Mouse (Mus musculus): ENCODE data around the gene Fam20b. TPM values are rescaled to one million over a fixed set of nuclear protein-coding genes. Genes with fewer than 3 reads are reported as not detected.

Gene Fam20b
- total RNA-seq, 2 experiments from 2014 or later = 49.1 to 57.9 TPM

- DNase-seq (ENCODE audit: low spot score in 2 of 2) = no peak
Observed at GRCm38 (mm10) chr1:156642813-156643212, 76.1 kb downstream of the Fam20b start.

- no peak for DNase-seq (ENCODE audit: low spot score in 2 of 2)
Observed at GRCm38 (mm10) chr1:156641808-156642207, 77.1 kb downstream of the Fam20b start.

DNA sequence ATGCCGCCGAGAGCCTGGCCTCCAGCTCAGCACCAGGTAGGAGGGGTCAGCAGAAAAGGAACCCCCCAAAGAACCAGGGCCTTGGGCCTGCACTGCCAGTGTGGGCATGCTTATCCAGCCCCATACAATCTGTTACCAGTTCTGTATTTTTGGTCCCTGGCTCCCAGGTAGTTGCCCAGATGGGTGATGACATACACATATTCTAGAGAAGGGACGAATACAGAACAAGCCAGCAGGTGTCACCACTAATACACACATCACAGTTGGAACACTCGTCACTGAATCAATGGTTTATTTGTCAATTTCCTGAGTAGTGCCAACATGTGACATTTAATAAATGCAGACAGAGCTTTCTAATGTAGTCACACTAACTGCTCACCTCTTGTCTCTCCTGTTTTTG is 78.3 kb downstream of the Fam20b start:
- no peak for DNase-seq (ENCODE audit: low spot score in 2 of 2)

DNA sequence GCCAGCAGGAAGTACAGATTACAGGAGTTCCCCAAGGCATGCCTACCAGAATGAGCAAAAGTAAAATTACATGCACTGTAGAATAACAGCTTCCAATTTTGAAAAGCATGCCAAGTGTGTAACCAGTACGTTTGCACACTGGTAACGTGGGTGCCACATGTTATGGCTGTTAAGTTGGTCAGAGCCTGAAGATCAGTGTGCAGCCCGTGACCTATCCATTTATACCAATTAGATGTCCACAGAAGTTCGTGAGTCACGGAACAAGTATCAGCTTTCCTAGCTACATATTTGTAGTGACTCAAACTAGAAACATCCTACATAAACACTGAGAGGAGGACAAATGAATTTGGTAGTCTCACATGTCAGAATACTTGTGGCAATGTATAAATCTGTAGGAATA is 79.4 kb downstream of the Fam20b start:
- DNase-seq (ENCODE audit: low spot score in 2 of 2) = no peak

DNA sequence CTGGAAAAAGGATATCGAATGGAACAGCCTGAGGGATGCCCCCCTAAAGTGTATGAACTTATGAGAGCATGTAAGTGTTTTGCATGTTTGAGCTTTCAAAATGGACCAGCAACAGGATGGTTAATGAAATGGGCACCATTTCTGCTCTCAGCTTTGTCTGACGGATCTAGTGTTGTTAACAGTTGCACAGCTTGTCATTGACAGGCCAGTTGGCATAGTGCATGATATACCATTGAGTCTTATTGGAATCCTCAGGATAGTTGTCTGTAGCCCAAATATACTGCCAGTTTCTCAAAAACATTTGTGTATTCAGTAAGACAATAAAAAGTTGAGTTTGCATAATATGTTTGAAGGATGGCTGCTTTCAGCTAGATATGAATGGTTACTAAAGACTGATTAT is 83.7 kb downstream of the Fam20b start:
- DNase-seq (ENCODE audit: low spot score in 2 of 2) = no peak

GRCm38 (mm10) chr1:156633095-156633494 is 85.8 kb downstream of the Fam20b start:
- no peak for DNase-seq (ENCODE audit: low spot score in 2 of 2)

DNA sequence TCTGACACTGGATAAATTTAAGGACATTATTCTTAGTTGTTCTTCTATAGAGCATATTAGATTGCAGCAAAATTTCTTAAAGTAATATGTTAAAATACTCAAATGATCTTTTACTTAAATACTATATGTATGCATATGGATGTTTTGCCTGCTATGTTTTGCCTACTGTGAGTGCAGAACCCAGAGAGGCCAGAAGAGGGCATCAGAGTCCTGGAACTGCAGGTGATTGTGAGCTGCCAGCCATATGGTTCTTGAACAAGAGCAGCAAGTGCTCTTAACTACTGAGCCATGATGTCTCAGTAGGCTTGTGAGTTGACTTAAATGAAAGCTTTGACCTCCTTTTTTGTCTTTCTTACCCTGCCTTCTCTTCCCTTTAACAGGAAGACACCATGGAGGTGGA is 87.9 kb downstream of the Fam20b start:
- no peak for DNase-seq (ENCODE audit: low spot score in 2 of 2)

DNA sequence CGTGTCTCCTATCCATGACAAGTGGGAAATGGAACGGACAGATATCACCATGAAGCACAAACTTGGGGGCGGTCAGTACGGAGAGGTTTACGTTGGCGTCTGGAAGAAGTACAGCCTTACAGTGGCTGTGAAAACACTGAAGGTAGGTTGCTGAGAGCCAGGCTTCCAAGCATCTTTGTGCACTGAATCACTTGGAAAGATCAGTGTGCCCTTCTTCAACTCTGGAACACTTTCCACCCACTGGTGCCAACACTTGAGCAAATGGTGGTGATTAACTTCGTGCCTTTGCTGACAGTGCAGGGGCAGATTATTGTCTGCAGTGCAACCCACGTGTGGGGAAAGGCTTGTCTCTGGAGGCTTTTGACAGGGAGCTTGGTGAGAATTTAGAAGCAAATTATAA is 88.9 kb downstream of the Fam20b start:
- no peak for DNase-seq (ENCODE audit: low spot score in 2 of 2)

Other genes with a start within 250 kb of the Fam20b start
- 1,000 to 10,000 TPM; 1,467 to 1,486 TPM for gene Soat1, start 244.8 kb downstream of the Fam20b start, total RNA-seq (2021)
- gene Gm10031, start 195.1 kb downstream of the Fam20b start, total RNA-seq (2021) = 10 to 100 TPM; 39.7 to 42.8 TPM
- gene Abl2, start 160.3 kb downstream of the Fam20b start, total RNA-seq (2021) = 10 to 100 TPM; 20.1 to 23.7 TPM
- gene Tor3a, start 44.7 kb downstream of the Fam20b start, total RNA-seq (2021) = 10 to 100 TPM; 11.5 to 17.4 TPM
- gene Angptl1, start 119.5 kb upstream of the Fam20b start, total RNA-seq (2021) = 1 to 10 TPM; 2.8 to 4.9 TPM
- gene Ralgps2, start 220.5 kb upstream of the Fam20b start, total RNA-seq (2021) = 10 to 100 TPM; 10.5 to 16.0 TPM

Data from adrenal gland, adult 18-20 months (tissue).